Mouse (Mus musculus): Measurements from ENCODE around the gene Gm49601. TPM values are rescaled to one million over a fixed set of nuclear protein-coding genes. Genes with fewer than 3 reads are reported as not detected.

Gene Gm49601
- polyA plus RNA-seq, 1 experiment from 2014 or later: 2.1 TPM

GRCm38 (mm10) chr16:18632059-18632458, 5.8 kb upstream of the Gm49601 start:
- peaks cover 7% of the 10 kb centered on the region for H3K4me1 ChIP-seq (ENCODE audit: insufficient read depth, low read length)
- H3K27me3 ChIP-seq (ENCODE audit: insufficient read depth, low read length): peaks cover 10% of the 10 kb centered on the region; the same call in 1 of the 2 replicates
- no peaks in the 10 kb centered on the region for H3K9me3 ChIP-seq (ENCODE audit: low read length)
- H3K4me3 ChIP-seq (ENCODE audit: low read length): no peak overlapping the region
- no peak overlapping the region for H3K4me2 ChIP-seq (replicated peaks; ENCODE audit: low read depth, low read length)
- WGBS: 44% methylated on average over 3 of the region's 3 CpGs
- no peak overlapping the region for H3K27ac ChIP-seq (ENCODE audit: low read length)
- ATAC-seq (ENCODE audit: low FRiP score, low TSS enrichment): no peak
- no peak overlapping the region for H3K9ac ChIP-seq (replicated peaks; ENCODE audit: low read length)
- no peaks in the 10 kb centered on the region for H3K36me3 ChIP-seq (ENCODE audit: insufficient read depth, low read length)

DNA sequence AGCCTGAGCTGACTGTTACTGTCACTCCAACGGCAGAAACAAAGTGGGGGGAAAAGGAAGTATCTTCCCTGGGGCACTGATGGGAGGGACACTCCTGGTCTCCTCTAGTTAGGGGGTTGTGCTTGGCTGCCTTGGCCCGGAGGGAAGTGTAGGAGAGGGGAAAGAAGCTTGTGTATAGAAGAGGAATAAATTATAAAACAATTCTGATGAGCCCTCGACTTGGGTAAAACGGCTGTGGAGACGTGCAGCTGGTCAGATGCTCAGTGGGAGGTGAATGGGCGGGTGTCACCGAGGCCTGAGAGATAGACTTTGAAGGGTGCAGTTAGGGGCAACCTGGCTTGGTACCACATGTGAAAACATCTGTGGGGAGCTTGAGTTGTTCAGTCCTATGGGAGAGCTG, 4.9 kb upstream of the Gm49601 start:
- Histone ChIP-seq H3K4me3 (ENCODE audit: low read length) (no peak overlapping the region), H3K36me3 (ENCODE audit: insufficient read depth, low read length) (no peaks in the 10 kb centered on the region), H3K27me3 (ENCODE audit: insufficient read depth, low read length) (peaks cover 19% of the 10 kb centered on the region), H3K9me3 (ENCODE audit: low read length) (no peaks in the 10 kb centered on the region), H3K4me1 (ENCODE audit: insufficient read depth, low read length) (peaks cover 15% of the 10 kb centered on the region), H3K4me2 (replicated peaks; ENCODE audit: low read depth, low read length) (no peak overlapping the region), H3K9ac (replicated peaks; ENCODE audit: low read length) (no peak overlapping the region), H3K27ac (ENCODE audit: low read length) (no peak overlapping the region)
- WGBS: 61% methylated on average over 7 of the region's 7 CpGs
- no peak for ATAC-seq (ENCODE audit: low FRiP score, low TSS enrichment)

- WGBS: 61% methylated on average over 5 of the region's 5 CpGs
- H3K9me3 ChIP-seq (ENCODE audit: low read length): no peaks in the 10 kb centered on the region
- H3K27me3 ChIP-seq (ENCODE audit: insufficient read depth, low read length): peaks cover 28% of the 10 kb centered on the region
- H3K9ac ChIP-seq (replicated peaks; ENCODE audit: low read length): peak overlapping the region; percentile 77
- H3K27ac ChIP-seq (ENCODE audit: low read length): no peak overlapping the region
- no peak for ATAC-seq (ENCODE audit: low FRiP score, low TSS enrichment)
- peak overlapping the region; percentile 80 for H3K4me3 ChIP-seq (ENCODE audit: low read length)
- peaks cover 20% of the 10 kb centered on the region for H3K4me1 ChIP-seq (ENCODE audit: insufficient read depth, low read length)
- H3K4me2 ChIP-seq (replicated peaks; ENCODE audit: low read depth, low read length): peak overlapping the region; percentile 96
- no peaks in the 10 kb centered on the region for H3K36me3 ChIP-seq (ENCODE audit: insufficient read depth, low read length)
Observed at GRCm38 (mm10) chr16:18630291-18630690, 4.1 kb upstream of the Gm49601 start.

GRCm38 (mm10) chr16:18629390-18630231, 3.4 kb upstream of the Gm49601 start, which contains the start of gene Sept5:
Gene Sept5, minus strand, starts transcription at chr16:18629954.
- H3K4me1 ChIP-seq (ENCODE audit: insufficient read depth, low read length): peaks cover 20% of the 10 kb centered on the region
- no peaks in the 10 kb centered on the region for H3K9me3 ChIP-seq (ENCODE audit: low read length)
- H3K27me3 ChIP-seq (ENCODE audit: insufficient read depth, low read length): peaks cover 34% of the 10 kb centered on the region
- no peaks in the 10 kb centered on the region for H3K36me3 ChIP-seq (ENCODE audit: insufficient read depth, low read length)
- ATAC-seq (ENCODE audit: low FRiP score, low TSS enrichment): peak; percentile 49; the same call in 1 of the 2 replicates
- H3K4me2 ChIP-seq (replicated peaks; ENCODE audit: low read depth, low read length): peak within 1 kb of the TSS; percentile 96
- peak within 1 kb of the TSS; percentile 80 for H3K4me3 ChIP-seq (ENCODE audit: low read length)
- under 1% methylated on average over 58 of the region's 93 CpGs for WGBS
- peak within 1 kb of the TSS; percentile 77 for H3K9ac ChIP-seq (replicated peaks; ENCODE audit: low read length)
- H3K27ac ChIP-seq (ENCODE audit: low read length): no peak within 1 kb of the TSS

GRCm38 (mm10) chr16:18628948-18629340, 2.7 kb upstream of the Gm49601 start:
- peaks cover 20% of the 10 kb centered on the region for H3K4me1 ChIP-seq (ENCODE audit: insufficient read depth, low read length)
- H3K9ac ChIP-seq (replicated peaks; ENCODE audit: low read length): peak overlapping the region; percentile 77
- 46% methylated on average over 2 of the region's 2 CpGs for WGBS
- no peaks in the 10 kb centered on the region for H3K36me3 ChIP-seq (ENCODE audit: insufficient read depth, low read length)
- H3K4me3 ChIP-seq (ENCODE audit: low read length): peak overlapping the region; percentile 80
- H3K27ac ChIP-seq (ENCODE audit: low read length): no peak overlapping the region
- peak overlapping the region; percentile 96 for H3K4me2 ChIP-seq (replicated peaks; ENCODE audit: low read depth, low read length)
- H3K9me3 ChIP-seq (ENCODE audit: low read length): no peaks in the 10 kb centered on the region
- no peak for ATAC-seq (ENCODE audit: low FRiP score, low TSS enrichment)
- peaks cover 41% of the 10 kb centered on the region for H3K27me3 ChIP-seq (ENCODE audit: insufficient read depth, low read length)

GRCm38 (mm10) chr16:18628206-18628947, 2.1 kb upstream of the Gm49601 start:
- 79% methylated on average over 7 of the region's 7 CpGs for WGBS
- ATAC-seq (ENCODE audit: low FRiP score, low TSS enrichment): no peak
- H3K9ac ChIP-seq (replicated peaks; ENCODE audit: low read length): no peak overlapping the region

GRCm38 (mm10) chr16:18627163-18627562, 936 bp upstream of the Gm49601 start:
- Histone ChIP-seq H3K4me3 (ENCODE audit: low read length) (peak overlapping the region; percentile 54; the same call in 1 of the 2 replicates), H3K4me2 (replicated peaks; ENCODE audit: low read depth, low read length) (no peak overlapping the region), H3K9ac (replicated peaks; ENCODE audit: low read length) (no peak overlapping the region), H3K27me3 (ENCODE audit: insufficient read depth, low read length) (peaks cover 59% of the 10 kb centered on the region), H3K36me3 (ENCODE audit: insufficient read depth, low read length) (no peaks in the 10 kb centered on the region; the same call in 1 of the 2 replicates), H3K27ac (ENCODE audit: low read length) (no peak overlapping the region), H3K4me1 (ENCODE audit: insufficient read depth, low read length) (peaks cover 20% of the 10 kb centered on the region), H3K9me3 (ENCODE audit: low read length) (no peaks in the 10 kb centered on the region)
- WGBS: 58% methylated on average over 3 of the region's 3 CpGs
- ATAC-seq (ENCODE audit: low FRiP score, low TSS enrichment): no peak

More at GRCm38 (mm10) chr16:18628206-18628947, 2.1 kb upstream of the Gm49601 start:
- Histone ChIP-seq H3K4me3 (ENCODE audit: low read length) (peak overlapping the region; percentile 80), H3K27me3 (ENCODE audit: insufficient read depth, low read length) (peaks cover 47% of the 10 kb centered on the region), H3K4me2 (replicated peaks; ENCODE audit: low read depth, low read length) (peak overlapping the region; percentile 96), H3K9me3 (ENCODE audit: low read length) (no peaks in the 10 kb centered on the region), H3K36me3 (ENCODE audit: insufficient read depth, low read length) (no peaks in the 10 kb centered on the region), H3K4me1 (ENCODE audit: insufficient read depth, low read length) (peaks cover 20% of the 10 kb centered on the region), H3K27ac (ENCODE audit: low read length) (no peak overlapping the region)

GRCm38 (mm10) chr16:18625791-18626311, 376 bp downstream of the Gm49601 start:
- peak overlapping the region; percentile 66 for H3K9ac ChIP-seq (replicated peaks; ENCODE audit: low read length)
- H3K4me1 ChIP-seq (ENCODE audit: insufficient read depth, low read length): peaks cover 33% of the 10 kb centered on the region
- H3K9me3 ChIP-seq (ENCODE audit: low read length): no peaks in the 10 kb centered on the region
- WGBS: 11% methylated on average over 26 of the region's 26 CpGs
- H3K4me2 ChIP-seq (replicated peaks; ENCODE audit: low read depth, low read length): peak overlapping the region; percentile 82
- no peak overlapping the region for H3K27ac ChIP-seq (ENCODE audit: low read length)
- H3K27me3 ChIP-seq (ENCODE audit: insufficient read depth, low read length): peaks cover 72% of the 10 kb centered on the region
- peak overlapping the region; percentile 54 for H3K4me3 ChIP-seq (ENCODE audit: low read length)
- peak; percentile 3; the same call in 1 of the 2 replicates for ATAC-seq (ENCODE audit: low FRiP score, low TSS enrichment)
- no peaks in the 10 kb centered on the region; the same call in 1 of the 2 replicates for H3K36me3 ChIP-seq (ENCODE audit: insufficient read depth, low read length)

- H3K9me3 ChIP-seq (ENCODE audit: low read length): no peaks in the 10 kb centered on the region
- peaks cover 79% of the 10 kb centered on the region for H3K27me3 ChIP-seq (ENCODE audit: insufficient read depth, low read length)
- no peaks in the 10 kb centered on the region; the same call in 1 of the 2 replicates for H3K36me3 ChIP-seq (ENCODE audit: insufficient read depth, low read length)
- peaks cover 37% of the 10 kb centered on the region for H3K4me1 ChIP-seq (ENCODE audit: insufficient read depth, low read length)
- no peak overlapping the region for H3K27ac ChIP-seq (ENCODE audit: low read length)
- WGBS: 51% methylated on average over 14 of the region's 14 CpGs
- ATAC-seq (ENCODE audit: low FRiP score, low TSS enrichment): no peak
- no peak overlapping the region for H3K4me3 ChIP-seq (ENCODE audit: low read length)
- no peak overlapping the region for H3K4me2 ChIP-seq (replicated peaks; ENCODE audit: low read depth, low read length)
- H3K9ac ChIP-seq (replicated peaks; ENCODE audit: low read length): no peak overlapping the region
Observed at GRCm38 (mm10) chr16:18625097-18625496, 1.1 kb downstream of the Gm49601 start.
